ENCODE assay signal across 8 mouse cellular contexts in the genomic region with DNA sequence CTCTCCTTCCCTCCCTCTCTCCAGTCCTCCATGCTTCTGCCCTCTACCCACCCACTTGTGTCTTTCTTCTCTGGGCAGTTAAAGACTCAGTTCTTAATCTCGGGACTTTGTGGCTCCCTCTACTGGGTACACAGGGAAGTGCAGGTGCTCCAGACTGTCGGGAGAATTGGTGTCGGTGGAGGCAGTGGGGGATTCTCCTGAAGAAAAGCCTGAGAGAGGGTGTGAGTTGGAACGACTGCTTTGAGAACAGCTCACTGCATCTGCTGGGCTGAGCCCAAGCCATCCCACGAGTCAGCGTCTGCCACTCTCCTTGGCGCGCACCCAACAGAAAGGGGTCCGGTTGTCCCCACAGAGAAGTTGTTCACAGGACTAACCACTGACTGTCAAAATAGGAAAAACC. TPM values are rescaled to one million over a fixed set of nuclear protein-coding genes. Genes with fewer than 3 reads are reported as not detected.
DNase-seq lines count a peak whose midpoint lies in the region; ATAC-seq lines count a peak whose summit lies in the region.

No protein-coding gene starts in this region.

- DNase-seq in gastrocnemius, postnatal 10 days, result peak; percentile 69
- no peak for DNase-seq in gastrocnemius, postnatal 25 days
- DNase-seq in urinary bladder, postnatal 25 days (ENCODE audit: low spot score), result peak; percentile 65
- no peak for DNase-seq in urinary bladder, postnatal 4 days (ENCODE audit: low spot score in 2 of 2)
- peak; percentile 54 for DNase-seq in embryo, embryonic 9.5 days (ENCODE audit: extremely low spot score)
- DNase-seq in layer of hippocampus, adult 18-20 months (ENCODE audit: low spot score in 2 of 2), result peak; percentile 22 to 53

- peak; percentile 63 for ATAC-seq in megakaryocyte-erythroid progenitor cell, adult 5-6 weeks (replicated peaks; ENCODE audit: low FRiP score, low TSS enrichment, poor library complexity, severe bottlenecking)
- ATAC-seq in inflammation-experienced regulatory T-cells, adult 6 months, result no peak

RNA-seq across cellular contexts. Expression of gene Arhgef19, which starts 28.5 kb away (rescaled TPM):
- 1 to 10 TPM; 2.6 to 3.2 TPM for total RNA-seq in gastrocnemius, postnatal 10 days (2021)
- total RNA-seq in gastrocnemius, postnatal 25 days (2021), result under 1 TPM; 0.74 to 0.83 TPM
- total RNA-seq in layer of hippocampus, adult 18-20 months (2021), result 10 to 100 TPM; 19.3 to 19.9 TPM
- total RNA-seq in megakaryocyte-erythroid progenitor cell, adult 5-6 weeks (2014; fragmentation: Nextera tagmentation), result not detected in 2 replicates
- total RNA-seq in megakaryocyte-erythroid progenitor cell, adult 5-6 weeks (2017), result not detected in 2 replicates
- not detected for polyA plus RNA-seq in inflammation-experienced regulatory T-cells, adult 6 months (2017; shearing (Covaris generic))

RNA-seq across cellular contexts. Expression of gene Epha2, which starts 33.2 kb away (rescaled TPM):
- total RNA-seq in gastrocnemius, postnatal 10 days (2021), result 1 to 10 TPM; 3.9 to 5.9 TPM
- total RNA-seq in gastrocnemius, postnatal 25 days (2021), result 1 to 10 TPM; 1.3 to 2.0 TPM
- 1 to 10 TPM in 1 of 2 experiments, under 1 TPM in 1; 0.99 to 1.4 TPM for total RNA-seq in layer of hippocampus, adult 18-20 months (2021)
- total RNA-seq in megakaryocyte-erythroid progenitor cell, adult 5-6 weeks (2014; fragmentation: Nextera tagmentation), result 0.30 and 1.2 TPM in 2 replicates
- not detected in 2 replicates for total RNA-seq in megakaryocyte-erythroid progenitor cell, adult 5-6 weeks (2017)
- polyA plus RNA-seq in inflammation-experienced regulatory T-cells, adult 6 months (2017; shearing (Covaris generic)), result not detected

RNA-seq across cellular contexts. Expression of gene Rsg1, which starts 54.1 kb away (rescaled TPM):
- under 1 TPM; 0.70 to 0.89 TPM for total RNA-seq in gastrocnemius, postnatal 10 days (2021)
- under 1 TPM in 1 of 2 experiments, not detected in 1; 0.27 TPM for total RNA-seq in gastrocnemius, postnatal 25 days (2021)
- 1 to 10 TPM; 3.0 to 4.5 TPM for total RNA-seq in layer of hippocampus, adult 18-20 months (2021)
- total RNA-seq in megakaryocyte-erythroid progenitor cell, adult 5-6 weeks (2014; fragmentation: Nextera tagmentation), result 0.81 and 10.9 TPM in 2 replicates
- 3.2 TPM in 1 of 2 replicates, not detected in the other for total RNA-seq in megakaryocyte-erythroid progenitor cell, adult 5-6 weeks (2017)
- polyA plus RNA-seq in inflammation-experienced regulatory T-cells, adult 6 months (2017; shearing (Covaris generic)), result 1 to 10 TPM; 1.7 to 6.1 (median 3.3) TPM

Comparison
In these comparisons a context has a peak if more than half of its experiments do, and no peak if none do; other contexts are left out.
1. DNase-seq: peak in gastrocnemius, postnatal 10 days (single experiment), urinary bladder, postnatal 25 days (single experiment), embryo, embryonic 9.5 days (single experiment) and layer of hippocampus, adult 18-20 months (2 of 2); none in gastrocnemius, postnatal 25 days (single experiment) and urinary bladder, postnatal 4 days (0 of 2).
2. RNA of gene Arhgef19, which starts 28.5 kb away (total RNA-seq): 19.3 to 19.9 TPM in layer of hippocampus, adult 18-20 months; 2.6 to 3.2 TPM in gastrocnemius, postnatal 10 days, 0.74 to 0.83 TPM in gastrocnemius, postnatal 25 days and not detected in megakaryocyte-erythroid progenitor cell, adult 5-6 weeks; every median in the first group is over 4 times any median in the second.